Mouse (Mus musculus) forebrain, embryonic 13.5 days (tissue): Measurements from ENCODE around the gene Pik3r6. TPM values are rescaled to one million over a fixed set of nuclear protein-coding genes. Genes with fewer than 3 reads are reported as not detected.

ENCODE experiments used
- ATAC-seq: fragments of 200-750 bp; cut with Nextera tagmentation; 2 replicates; pipeline ENCODE4 v1.8.0; 2017
- H3K27ac ChIP-seq: fragments of 300-500 bp; sonication (generic); 2 replicates; pipeline ENCODE4 v1.5.1; 2015; ENCODE audit warnings: inconsistent platforms, mild to moderate bottlenecking, moderate library complexity
- H3K27me3 ChIP-seq: fragments of 300-500 bp; sonication (generic); 2 replicates; pipeline ENCODE4 v1.6.1; 2015; ENCODE audit warnings: mild to moderate bottlenecking, inconsistent platforms
- H3K36me3 ChIP-seq: fragments of 300-500 bp; sonication (generic); 2 replicates; pipeline ENCODE4 v1.6.1; 2015; ENCODE audit warnings: mild to moderate bottlenecking, inconsistent platforms; ENCODE audit not compliant: poor library complexity, severe bottlenecking
- H3K4me1 ChIP-seq: fragments of 300-500 bp; sonication (generic); 2 replicates; pipeline ENCODE4 v1.6.1; 2015; ENCODE audit warnings: inconsistent platforms
- H3K4me2 ChIP-seq: fragments of 300-500 bp; sonication (generic); 2 replicates; pipeline ENCODE4 v1.6.1; 2015; ENCODE audit warnings: inconsistent platforms, mild to moderate bottlenecking, moderate library complexity
- H3K4me3 ChIP-seq: fragments of 300-500 bp; sonication (generic); 2 replicates; pipeline ENCODE4 v1.5.1; 2015; ENCODE audit warnings: mild to moderate bottlenecking, inconsistent platforms
- H3K9ac ChIP-seq: fragments of 300-500 bp; sonication (generic); 2 replicates; pipeline ENCODE4 v1.6.1; 2015; ENCODE audit warnings: mild to moderate bottlenecking, inconsistent platforms
- H3K9me3 ChIP-seq: fragments of 300-500 bp; sonication (generic); replicated peaks from 2 replicates; pipeline ENCODE4 v1.6.1; 2016; ENCODE audit warnings: inconsistent platforms
- WGBS: fragments of 180-500 bp; shearing (Covaris S2); methylation state at CpG from one replicate; pipeline ENCODE4 v1.1.7; 2015; 5-methylcytosine and 5-hydroxymethylcytosine counted together
- polyA plus RNA-seq: library from polyadenylated mRNA; unstranded; fragments of >200 nt; fragmentation: Nextera tagmentation; extraction: Ambion mirVana; gene quantifications from 2 replicates; pipeline ENCODE4 v1.2.1, GENCODE M21; 2015

The Pik3r6 gene
- polyA plus RNA-seq, 1 experiment from 2014 or later, result 0.89 TPM

DNA sequence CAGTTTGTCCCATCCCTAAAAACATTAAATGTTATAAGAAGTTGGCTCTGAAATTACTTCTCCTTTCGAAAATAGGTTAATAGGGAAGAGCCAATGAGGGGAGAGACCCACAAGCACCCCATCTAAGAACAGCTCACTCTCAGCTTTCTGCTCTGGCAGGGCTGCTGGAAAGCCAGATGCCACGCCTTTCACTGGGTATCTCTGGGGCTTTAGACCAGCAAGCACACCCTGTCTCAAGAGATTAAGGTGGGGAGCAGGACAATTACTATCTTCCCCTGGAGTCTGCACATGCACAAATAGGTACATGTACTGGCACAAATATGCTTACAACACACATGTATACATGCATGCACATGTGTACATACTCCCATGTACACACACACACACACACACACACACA, 95.1 kb downstream of the Pik3r6 start:
- no peaks in the 10 kb centered on the region for H3K36me3 ChIP-seq
- no peaks in the 10 kb centered on the region for H3K27me3 ChIP-seq
- 88% methylated on average over 2 of the region's 2 CpGs for WGBS
- no peak overlapping the region for H3K4me3 ChIP-seq
- H3K9me3 ChIP-seq, result no peaks in the 10 kb centered on the region
- H3K27ac ChIP-seq, result no peak overlapping the region
- H3K4me2 ChIP-seq, result no peak overlapping the region
- no peak overlapping the region for H3K9ac ChIP-seq
- no peak for ATAC-seq
- H3K4me1 ChIP-seq, result peaks cover 4% of the 10 kb centered on the region

GRCm38 (mm10) chr11:68600551-68601021, 97.8 kb downstream of the Pik3r6 start:
- 48% methylated on average over 6 of the region's 6 CpGs for WGBS
- no peak overlapping the region for H3K4me2 ChIP-seq
- no peaks in the 10 kb centered on the region for H3K27me3 ChIP-seq
- ATAC-seq, result no peak
- no peak overlapping the region for H3K4me3 ChIP-seq
- no peaks in the 10 kb centered on the region for H3K9me3 ChIP-seq
- H3K27ac ChIP-seq, result no peak overlapping the region
- no peaks in the 10 kb centered on the region for H3K36me3 ChIP-seq
- peaks cover 4% of the 10 kb centered on the region for H3K4me1 ChIP-seq
- H3K9ac ChIP-seq, result no peak overlapping the region

- 9% methylated on average over 9 of the region's 9 CpGs for WGBS
- H3K27me3 ChIP-seq, result no peaks in the 10 kb centered on the region
- H3K27ac ChIP-seq, result no peak overlapping the region
- no peak overlapping the region for H3K4me2 ChIP-seq
- H3K4me1 ChIP-seq, result peaks cover 4% of the 10 kb centered on the region
- no peak overlapping the region for H3K4me3 ChIP-seq
- H3K36me3 ChIP-seq, result no peaks in the 10 kb centered on the region
- no peaks in the 10 kb centered on the region for H3K9me3 ChIP-seq
- ATAC-seq, result no peak
- H3K9ac ChIP-seq, result no peak overlapping the region
Measured at GRCm38 (mm10) chr11:68601486-68601991, 98.7 kb downstream of the Pik3r6 start.

Other genes starting within 250 kb of the Pik3r6 start
- 6.8 and 8.5 TPM in 2 replicates for gene Ntn1, start 102.2 kb upstream of the Pik3r6 start, polyA plus RNA-seq
- gene Pik3r5, start 70.9 kb upstream of the Pik3r6 start, polyA plus RNA-seq, result 0.09 and 0.15 TPM in 2 replicates
- not detected in 2 replicates for gene Mfsd6l, start 53.2 kb downstream of the Pik3r6 start, polyA plus RNA-seq
- 0.16 TPM in 1 of 2 replicates, not detected in the other for gene Ccdc42, start 84.0 kb downstream of the Pik3r6 start, polyA plus RNA-seq
- gene Myh10, start 188.5 kb downstream of the Pik3r6 start, polyA plus RNA-seq, result 108 and 122 TPM in 2 replicates